Mouse (Mus musculus) liver, embryonic 13.5 days (tissue): ENCODE measurements around the gene Taar8b. TPM values are rescaled to one million over a fixed set of nuclear protein-coding genes. Genes with fewer than 3 reads are reported as not detected.

Source experiments
- polyA plus RNA-seq: library from polyadenylated mRNA; unstranded; fragments of >200 nt; fragmentation: Nextera tagmentation; extraction: Ambion mirVana; gene quantifications from 2 replicates; pipeline ENCODE4 v1.2.1, GENCODE M21; 2015

Taar8b gene
- polyA plus RNA-seq, 1 experiment from 2014 or later, result not detected

Other genes starting within 250 kb of the Taar8b start
- 0.28 and 0.42 TPM in 2 replicates for gene Vnn3, start 240.8 kb downstream of the Taar8b start, polyA plus RNA-seq
- 0.92 and 1.1 TPM in 2 replicates for gene Vnn1, start 197.6 kb downstream of the Taar8b start, polyA plus RNA-seq
- gene Taar1, start 171.9 kb downstream of the Taar8b start, polyA plus RNA-seq, result not detected in 2 replicates
- not detected in 2 replicates for gene Taar2, start 153.7 kb downstream of the Taar8b start, polyA plus RNA-seq
- gene Taar3, start 142.7 kb downstream of the Taar8b start, polyA plus RNA-seq, result not detected in 2 replicates
- gene Taar4, start 131.8 kb downstream of the Taar8b start, polyA plus RNA-seq, result not detected in 2 replicates
- gene Taar5, start 121.6 kb downstream of the Taar8b start, polyA plus RNA-seq, result not detected in 2 replicates
- not detected in 2 replicates for gene Taar6, start 106.6 kb downstream of the Taar8b start, polyA plus RNA-seq
- gene Taar7a, start 98.8 kb downstream of the Taar8b start, polyA plus RNA-seq, result not detected in 2 replicates
- gene Taar7b, start 92.4 kb downstream of the Taar8b start, polyA plus RNA-seq, result not detected in 2 replicates
- not detected in 2 replicates for gene Taar7d, start 65.1 kb downstream of the Taar8b start, polyA plus RNA-seq
- not detected in 2 replicates for gene Taar7e, start 54.7 kb downstream of the Taar8b start, polyA plus RNA-seq
- gene Taar7f, start 42.8 kb downstream of the Taar8b start, polyA plus RNA-seq, result not detected in 2 replicates
- not detected in 2 replicates for gene Taar8a, start 15.8 kb downstream of the Taar8b start, polyA plus RNA-seq
- not detected in 2 replicates for gene Taar8c, start 9.6 kb upstream of the Taar8b start, polyA plus RNA-seq
- not detected in 2 replicates for gene Taar9, start 17.2 kb upstream of the Taar8b start, polyA plus RNA-seq
- gene Stx7, start 57.0 kb upstream of the Taar8b start, polyA plus RNA-seq, result 31.6 and 37.1 TPM in 2 replicates
- 0.25 and 0.37 TPM in 2 replicates for gene Moxd1, start 131.2 kb upstream of the Taar8b start, polyA plus RNA-seq